Mouse (Mus musculus): ENCODE measurements at regions not wholly inside any gene's neighbourhood (a gene's known extent, or its start where the extent isn't known, plus 50 kb on each side); places are given as distances from the start of the nearest gene placed in this dataset.

DNA sequence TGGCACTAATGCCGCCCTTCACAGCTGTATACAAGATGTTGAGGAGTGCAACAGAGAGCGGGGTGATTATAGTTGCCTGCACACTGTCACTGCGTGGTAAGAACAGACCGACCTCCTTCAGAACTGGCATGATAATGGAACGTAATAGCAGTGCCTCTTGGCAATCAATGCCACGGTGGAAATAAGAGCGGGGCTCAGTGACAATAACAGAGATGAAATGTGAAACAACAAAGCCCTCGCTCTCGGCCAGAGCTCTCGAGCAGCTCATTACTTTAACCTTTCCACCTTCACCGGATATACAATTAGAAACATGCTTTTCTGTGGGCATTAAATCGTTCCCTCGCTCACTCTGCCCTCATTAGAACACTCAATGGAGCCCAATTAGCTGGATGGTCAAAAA is 277.7 kb upstream of the Nt5e start:
- no peak for DNase-seq (ENCODE audit: low read depth, low spot score)
- H3K36me3 ChIP-seq (ENCODE audit: control insufficient read depth in 1 of 2, insufficient read depth in 2 of 2, low read length in 2 of 2): no peaks in the 10 kb centered on the region
- no peaks in the 10 kb centered on the region for H3K4me1 ChIP-seq (ENCODE audit: control insufficient read depth in 1 of 2, insufficient read depth in 2 of 2, low read length in 2 of 2)
- no peaks in the 10 kb centered on the region for H3K27me3 ChIP-seq (ENCODE audit: control insufficient read depth in 1 of 2, insufficient read depth in 2 of 2, low read length in 2 of 2)
- H3K4me3 ChIP-seq (ENCODE audit: control insufficient read depth in 1 of 2, insufficient read depth in 1 of 2, low read depth in 2 of 2, low read length in 2 of 2): no peak overlapping the region
- H3K79me2 ChIP-seq (ENCODE audit: control insufficient read depth, insufficient read depth, low read length, poor library complexity): no peaks in the 10 kb centered on the region
- H3K27ac ChIP-seq (ENCODE audit: control insufficient read depth, low read depth, low read length): no peak overlapping the region
- TF ChIP-seq E2F4 (IDR thresholded peaks at IDR 0.05; ENCODE audit: borderline replicate concordance, low read depth, low read length) (no peak), MYB (IDR thresholded peaks at IDR 0.05; ENCODE audit: low read depth, low read length) (no peak), JUND (IDR thresholded peaks at IDR 0.05; ENCODE audit: low read depth, low read length) (no peak), ELF1 (IDR thresholded peaks at IDR 0.05; ENCODE audit: low read depth, low read length) (no peak), EP300 (IDR thresholded peaks at IDR 0.05; ENCODE audit: low read depth in 1 of 2, low read length in 2 of 2) (no peak), MAZ (IDR thresholded peaks at IDR 0.05; ENCODE audit: low read depth, low read length) (no peak), UBTF (IDR thresholded peaks at IDR 0.05; ENCODE audit: borderline replicate concordance, insufficient read depth, low read depth, low read length) (no peak), SMC3 (IDR thresholded peaks at IDR 0.05; ENCODE audit: low read depth, low read length) (no peak), ZKSCAN1 (IDR thresholded peaks at IDR 0.05; ENCODE audit: low read depth, low read length) (no peak)
- H3K9ac ChIP-seq (ENCODE audit: control insufficient read depth, low read depth, low read length, poor library complexity, severe bottlenecking): no peak overlapping the region
- no peaks in the 10 kb centered on the region for H3K9me3 ChIP-seq (replicated peaks; ENCODE audit: insufficient read depth, low read length)

DNA sequence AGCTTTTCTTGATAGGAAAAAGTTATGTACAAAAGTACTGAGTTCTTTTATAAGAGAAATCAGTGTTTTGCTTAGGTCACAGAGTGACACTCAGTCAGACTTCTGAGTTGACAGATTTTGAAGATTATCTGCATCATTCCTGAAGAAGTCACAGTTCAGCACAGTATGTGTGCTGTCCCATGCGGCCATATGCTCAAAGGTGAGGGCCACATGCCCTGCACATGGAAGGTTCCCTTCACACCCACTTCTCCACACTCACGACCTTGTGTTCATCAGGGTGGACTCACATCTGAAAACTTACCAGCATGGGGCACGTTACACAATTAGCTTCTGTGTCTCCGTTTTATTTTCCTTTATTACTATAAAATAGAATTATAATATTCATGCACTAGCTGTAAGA is 277.2 kb upstream of the Nt5e start:
- no peaks in the 10 kb centered on the region for H3K36me3 ChIP-seq (ENCODE audit: control insufficient read depth in 1 of 2, insufficient read depth in 2 of 2, low read length in 2 of 2)
- no peaks in the 10 kb centered on the region for H3K27me3 ChIP-seq (ENCODE audit: control insufficient read depth in 1 of 2, insufficient read depth in 2 of 2, low read length in 2 of 2)
- TF ChIP-seq USF1 (IDR thresholded peaks at IDR 0.05; ENCODE audit: low read depth, low read length) (no peak), GATA1 (IDR thresholded peaks at IDR 0.05; ENCODE audit: low read depth, low read length) (no peak), TAL1 (IDR thresholded peaks at IDR 0.05; ENCODE audit: low read length) (no peak)
- DNase-seq (ENCODE audit: low read depth, low spot score): no peak
- H3K4me3 ChIP-seq (ENCODE audit: control insufficient read depth in 1 of 2, insufficient read depth in 1 of 2, low read depth in 2 of 2, low read length in 2 of 2): no peak overlapping the region
- no peaks in the 10 kb centered on the region for H3K4me1 ChIP-seq (ENCODE audit: control insufficient read depth in 1 of 2, insufficient read depth in 2 of 2, low read length in 2 of 2)
- H3K79me2 ChIP-seq (ENCODE audit: control insufficient read depth, insufficient read depth, low read length, poor library complexity): no peaks in the 10 kb centered on the region
- no peak overlapping the region for H3K9ac ChIP-seq (ENCODE audit: control insufficient read depth, low read depth, low read length, poor library complexity, severe bottlenecking)
- H3K27ac ChIP-seq (ENCODE audit: control insufficient read depth, low read depth, low read length): no peak overlapping the region
- no peaks in the 10 kb centered on the region for H3K9me3 ChIP-seq (replicated peaks; ENCODE audit: insufficient read depth, low read length)

DNA sequence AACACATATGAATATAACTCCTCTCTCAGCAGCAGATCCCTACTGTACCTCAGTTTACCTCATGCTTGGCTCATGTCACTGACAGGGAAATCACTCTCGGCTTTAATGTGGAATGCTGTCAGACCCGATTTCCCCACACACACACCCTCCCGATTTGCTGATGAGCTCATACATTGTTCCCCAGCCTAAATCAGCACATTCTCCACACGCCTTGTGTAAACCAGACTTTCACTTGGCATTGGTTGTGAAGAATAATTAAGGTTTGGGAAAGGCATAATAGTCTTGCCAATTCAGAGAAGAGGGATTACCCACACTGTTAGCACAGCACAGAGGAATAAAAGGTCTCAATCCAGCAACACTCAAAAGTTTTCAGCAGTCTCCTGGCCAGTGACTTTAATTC is 268.4 kb upstream of the Nt5e start:
- H3K4me3 ChIP-seq (ENCODE audit: control insufficient read depth in 1 of 2, insufficient read depth in 1 of 2, low read depth in 2 of 2, low read length in 2 of 2): no peak overlapping the region
- H3K9me3 ChIP-seq (replicated peaks; ENCODE audit: insufficient read depth, low read length): no peaks in the 10 kb centered on the region
- H3K27me3 ChIP-seq (ENCODE audit: control insufficient read depth in 1 of 2, insufficient read depth in 2 of 2, low read length in 2 of 2): no peaks in the 10 kb centered on the region
- no peaks in the 10 kb centered on the region for H3K4me1 ChIP-seq (ENCODE audit: control insufficient read depth in 1 of 2, insufficient read depth in 2 of 2, low read length in 2 of 2)
- no peak for TF ChIP-seq RCOR1 (IDR thresholded peaks at IDR 0.05; ENCODE audit: low read depth, low read length)
- no peak for TF ChIP-seq TAL1 (IDR thresholded peaks at IDR 0.05; ENCODE audit: low read length)
- H3K27ac ChIP-seq (ENCODE audit: control insufficient read depth, low read depth, low read length): no peak overlapping the region
- H3K9ac ChIP-seq (ENCODE audit: control insufficient read depth, low read depth, low read length, poor library complexity, severe bottlenecking): no peak overlapping the region
- H3K79me2 ChIP-seq (ENCODE audit: control insufficient read depth, insufficient read depth, low read length, poor library complexity): no peaks in the 10 kb centered on the region
- DNase-seq (ENCODE audit: low read depth, low spot score): no peak
- H3K36me3 ChIP-seq (ENCODE audit: control insufficient read depth in 1 of 2, insufficient read depth in 2 of 2, low read length in 2 of 2): no peaks in the 10 kb centered on the region
